Mouse (Mus musculus): ENCODE data around the gene Rbfox3. TPM values are rescaled to one million over a fixed set of nuclear protein-coding genes. Genes with fewer than 3 reads are reported as not detected.

Gene Rbfox3
- polyA plus RNA-seq, 1 experiment from 2014 or later: 0.79 TPM

DNA sequence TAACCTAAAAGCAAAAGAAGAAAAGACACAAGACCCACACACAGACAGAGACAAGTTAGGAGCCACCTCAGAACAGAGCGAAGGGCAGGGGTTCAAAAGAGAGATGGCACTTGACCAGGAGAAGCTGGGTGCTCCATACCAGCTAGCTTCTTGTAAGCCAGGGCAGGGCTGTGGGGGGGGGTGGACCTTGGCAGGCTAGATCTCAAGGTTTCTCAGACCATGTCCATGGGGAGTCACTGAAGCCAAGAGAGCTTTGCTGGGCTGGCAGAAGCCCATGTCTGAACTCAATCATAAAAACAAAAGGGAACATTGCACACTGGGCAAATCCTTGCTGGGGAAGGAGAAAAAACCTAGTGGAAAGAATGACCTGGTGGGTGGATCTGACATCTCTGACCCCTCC is 327.4 kb downstream of the Rbfox3 start:
- no peak overlapping the region for H3K4me3 ChIP-seq (replicated peaks)
- H3K4me1 ChIP-seq: no peaks in the 10 kb centered on the region
- H3K4me2 ChIP-seq: no peak overlapping the region
- no peak for ATAC-seq (replicated peaks; ENCODE audit: low FRiP score)
- H3K27ac ChIP-seq: no peak overlapping the region
- 100% methylated on average over 1 of the region's 1 CpGs for WGBS
- H3K9ac ChIP-seq: no peak overlapping the region
- no peaks in the 10 kb centered on the region for H3K36me3 ChIP-seq
- peaks cover 7% of the 10 kb centered on the region; the same call in 1 of the 2 replicates for H3K27me3 ChIP-seq
- H3K9me3 ChIP-seq (replicated peaks): no peaks in the 10 kb centered on the region

- no peak overlapping the region for H3K4me2 ChIP-seq
- no peak for ATAC-seq (replicated peaks; ENCODE audit: low FRiP score)
- 86% methylated on average over 8 of the region's 8 CpGs for WGBS
- H3K27ac ChIP-seq: no peak overlapping the region
- H3K36me3 ChIP-seq: no peaks in the 10 kb centered on the region
- no peak overlapping the region for H3K9ac ChIP-seq
- H3K4me3 ChIP-seq (replicated peaks): no peak overlapping the region
- no peaks in the 10 kb centered on the region for H3K9me3 ChIP-seq (replicated peaks)
- H3K27me3 ChIP-seq: peaks cover 11% of the 10 kb centered on the region; the same call in 1 of the 2 replicates
- no peaks in the 10 kb centered on the region for H3K4me1 ChIP-seq
These were observed 327.8 kb downstream of the Rbfox3 start for GRCm38 (mm10) chr11:118583573-118583972.

DNA sequence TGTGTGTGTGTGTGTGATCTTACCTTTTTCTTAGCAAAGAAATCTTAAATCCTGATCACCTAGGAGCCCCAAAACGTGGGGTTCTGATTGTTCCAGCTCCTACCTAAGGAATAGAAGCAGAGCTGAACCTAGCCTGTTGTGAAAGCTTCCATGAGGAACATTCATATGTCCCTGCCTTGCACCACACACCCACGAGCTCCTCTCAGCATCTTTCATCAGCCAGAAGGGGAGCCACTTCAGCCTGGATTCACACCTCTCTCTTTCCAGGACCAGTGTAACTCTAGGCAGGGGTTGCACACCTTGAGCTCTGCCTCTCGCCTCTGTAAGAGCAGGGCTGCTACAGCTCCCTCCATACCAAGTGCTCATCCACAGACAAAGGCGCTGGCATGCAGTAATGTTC is 330.4 kb downstream of the Rbfox3 start:
- no peak for ATAC-seq (replicated peaks; ENCODE audit: low FRiP score)
- H3K4me2 ChIP-seq: no peak overlapping the region
- H3K27me3 ChIP-seq: peaks cover 31% of the 10 kb centered on the region
- H3K27ac ChIP-seq: no peak overlapping the region
- H3K4me3 ChIP-seq (replicated peaks): no peak overlapping the region
- H3K9me3 ChIP-seq (replicated peaks): no peaks in the 10 kb centered on the region
- 42% methylated on average over 4 of the region's 4 CpGs for WGBS
- H3K9ac ChIP-seq: no peak overlapping the region
- H3K36me3 ChIP-seq: no peaks in the 10 kb centered on the region
- H3K4me1 ChIP-seq: no peaks in the 10 kb centered on the region

DNA sequence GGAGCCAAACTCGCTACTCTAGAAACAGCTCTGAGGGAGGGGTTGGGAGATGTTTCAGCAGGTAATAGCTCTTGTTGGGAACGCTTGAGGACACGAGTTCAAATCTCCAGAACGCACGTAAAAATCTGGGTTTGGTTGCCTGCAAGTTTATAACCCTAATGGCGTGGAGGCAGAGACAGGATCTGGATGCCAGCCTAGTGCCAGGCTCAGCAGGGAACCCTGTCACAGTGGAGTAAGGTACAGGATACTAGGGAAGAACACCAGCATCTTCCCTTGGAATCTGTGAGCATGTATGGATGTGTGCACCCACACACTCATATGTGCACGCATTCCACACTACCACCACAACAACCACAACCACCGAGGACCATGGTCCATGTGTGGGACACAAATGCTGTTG is 331.8 kb downstream of the Rbfox3 start:
- whole genome bisulfite sequencing: 83% methylated on average over 8 of the region's 8 CpGs
- Histone ChIP-seq H3K9me3 (replicated peaks) (no peaks in the 10 kb centered on the region), H3K4me1 (no peaks in the 10 kb centered on the region), H3K4me2 (no peak overlapping the region), H3K27me3 (peaks cover 43% of the 10 kb centered on the region), H3K27ac (no peak overlapping the region), H3K9ac (no peak overlapping the region), H3K4me3 (replicated peaks) (no peak overlapping the region), H3K36me3 (no peaks in the 10 kb centered on the region)
- ATAC-seq (replicated peaks; ENCODE audit: low FRiP score): no peak

DNA sequence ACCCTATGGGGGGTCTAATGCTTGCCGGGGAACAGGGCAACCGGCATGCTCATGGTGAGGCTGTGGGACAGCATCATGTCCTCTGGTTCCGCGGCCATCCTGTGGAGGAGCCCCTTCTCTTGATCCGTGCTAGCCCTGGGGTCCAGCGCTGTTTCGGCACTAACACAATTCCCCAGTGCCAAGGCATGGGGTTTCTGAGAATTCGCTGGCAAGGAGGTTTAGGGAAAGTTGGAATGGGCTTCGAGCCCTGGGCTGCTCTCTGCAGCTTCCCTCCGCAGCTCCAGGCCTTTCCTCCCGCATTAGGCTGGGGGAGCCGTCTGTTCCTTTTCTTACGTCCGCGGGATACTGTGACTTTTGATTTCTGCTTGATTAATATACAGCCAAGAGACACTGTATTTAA is 334.1 kb downstream of the Rbfox3 start:
- no peak overlapping the region for H3K27ac ChIP-seq
- peaks cover 66% of the 10 kb centered on the region for H3K27me3 ChIP-seq
- WGBS: 66% methylated on average over 15 of the region's 15 CpGs
- no peaks in the 10 kb centered on the region for H3K36me3 ChIP-seq
- H3K4me1 ChIP-seq: no peaks in the 10 kb centered on the region
- H3K4me2 ChIP-seq: no peak overlapping the region
- H3K4me3 ChIP-seq (replicated peaks): no peak overlapping the region
- H3K9me3 ChIP-seq (replicated peaks): no peaks in the 10 kb centered on the region
- no peak for ATAC-seq (replicated peaks; ENCODE audit: low FRiP score)
- H3K9ac ChIP-seq: no peak overlapping the region

DNA sequence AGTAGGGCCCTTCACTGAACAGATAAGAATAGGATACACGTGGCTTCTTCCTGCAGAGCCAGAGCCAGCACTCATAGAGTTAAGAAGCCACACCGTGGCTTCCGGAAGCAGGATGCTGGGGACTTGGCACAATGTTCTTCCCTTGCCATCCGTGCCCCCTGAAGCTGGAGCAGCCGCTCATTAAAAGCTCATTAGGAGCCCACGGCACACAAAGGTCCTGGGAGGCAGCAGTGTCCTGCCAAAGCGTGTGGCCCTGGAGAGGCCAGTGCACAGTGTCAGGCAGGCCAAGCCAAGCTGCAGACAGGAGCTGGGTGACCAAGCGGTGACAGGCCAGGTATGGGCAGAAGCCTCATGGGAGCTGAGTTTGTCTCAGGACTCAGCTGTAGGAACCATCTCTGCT is 334.8 kb downstream of the Rbfox3 start:
- WGBS: 60% methylated on average over 8 of the region's 8 CpGs

GRCm38 (mm10) chr11:118574418-118574817 is 337.0 kb downstream of the Rbfox3 start:
- Histone ChIP-seq H3K27ac (no peak overlapping the region), H3K4me3 (replicated peaks) (no peak overlapping the region), H3K9me3 (replicated peaks) (no peaks in the 10 kb centered on the region), H3K4me1 (peaks cover 9% of the 10 kb centered on the region; the same call in 1 of the 2 replicates), H3K36me3 (no peaks in the 10 kb centered on the region), H3K27me3 (peaks cover 89% of the 10 kb centered on the region), H3K4me2 (no peak overlapping the region), H3K9ac (no peak overlapping the region)
- ATAC-seq (replicated peaks; ENCODE audit: low FRiP score): no peak
- WGBS: 76% methylated on average over 5 of the region's 5 CpGs

More for the DNA sequence above, 334.8 kb downstream of the Rbfox3 start:
- H3K9me3 ChIP-seq (replicated peaks): no peaks in the 10 kb centered on the region
- H3K9ac ChIP-seq: no peak overlapping the region
- H3K4me2 ChIP-seq: no peak overlapping the region
- ATAC-seq (replicated peaks; ENCODE audit: low FRiP score): no peak
- H3K27ac ChIP-seq: no peak overlapping the region
- peaks cover 72% of the 10 kb centered on the region for H3K27me3 ChIP-seq
- no peak overlapping the region for H3K4me3 ChIP-seq (replicated peaks)
- H3K4me1 ChIP-seq: no peaks in the 10 kb centered on the region
- no peaks in the 10 kb centered on the region for H3K36me3 ChIP-seq

DNA sequence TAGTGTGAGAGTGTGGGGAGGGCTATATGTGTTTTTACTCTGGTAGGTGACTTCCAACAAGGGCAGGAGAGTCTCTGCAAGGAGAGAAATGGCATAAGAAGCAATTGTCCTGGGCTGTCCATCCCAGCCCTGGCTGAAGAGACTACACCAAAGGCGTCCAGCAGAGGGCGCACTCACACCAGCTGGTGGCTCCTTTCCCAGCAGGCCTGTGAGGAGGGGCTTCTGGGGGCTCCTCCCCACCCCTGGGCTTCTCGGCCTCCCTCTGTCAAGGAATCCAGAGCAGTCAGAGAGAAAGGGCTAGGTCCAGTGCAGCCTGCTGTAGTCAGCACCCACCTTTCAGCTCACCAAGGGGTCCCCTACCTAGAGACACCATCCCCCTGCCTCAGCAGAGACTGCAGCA is 337.8 kb downstream of the Rbfox3 start:
- Histone ChIP-seq H3K9ac (no peak overlapping the region), H3K36me3 (no peaks in the 10 kb centered on the region), H3K4me3 (replicated peaks) (no peak overlapping the region), H3K4me2 (no peak overlapping the region), H3K4me1 (peaks cover 13% of the 10 kb centered on the region; the same call in 1 of the 2 replicates), H3K27me3 (peaks cover 92% of the 10 kb centered on the region), H3K9me3 (replicated peaks) (no peaks in the 10 kb centered on the region), H3K27ac (no peak overlapping the region)
- ATAC-seq (replicated peaks; ENCODE audit: low FRiP score): no peak
- 3% methylated on average over 3 of the region's 3 CpGs for WGBS

DNA sequence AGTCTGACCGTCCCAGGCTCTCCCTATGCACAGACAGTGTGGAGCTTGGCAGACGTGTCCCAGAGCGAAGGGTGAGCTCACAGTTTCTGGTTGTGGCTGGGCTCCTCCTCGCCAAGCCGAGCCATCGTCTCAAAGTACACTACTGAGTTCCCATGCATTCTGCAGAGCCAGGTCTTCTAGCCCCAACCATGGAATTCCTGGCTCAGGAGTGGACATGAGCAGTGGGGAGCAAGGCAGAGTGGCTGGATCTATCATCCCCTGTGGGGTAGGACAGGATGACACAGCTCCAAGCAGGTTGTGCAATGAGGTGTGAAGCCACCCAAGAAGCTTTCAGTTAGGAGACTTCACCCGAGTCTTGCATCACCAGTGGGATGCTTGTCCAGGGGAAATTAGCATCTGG is 338.4 kb downstream of the Rbfox3 start:
- H3K27ac ChIP-seq: no peak overlapping the region
- peaks cover 96% of the 10 kb centered on the region for H3K27me3 ChIP-seq
- no peaks in the 10 kb centered on the region for H3K36me3 ChIP-seq
- no peak for ATAC-seq (replicated peaks; ENCODE audit: low FRiP score)
- H3K4me3 ChIP-seq (replicated peaks): no peak overlapping the region
- H3K9me3 ChIP-seq (replicated peaks): no peaks in the 10 kb centered on the region
- H3K4me1 ChIP-seq: peaks cover 13% of the 10 kb centered on the region; the same call in 1 of the 2 replicates
- 67% methylated on average over 7 of the region's 7 CpGs for WGBS
- no peak overlapping the region for H3K9ac ChIP-seq
- H3K4me2 ChIP-seq: no peak overlapping the region

GRCm38 (mm10) chr11:118570164-118570563 is 341.2 kb downstream of the Rbfox3 start:
- peaks cover 96% of the 10 kb centered on the region for H3K27me3 ChIP-seq
- no peaks in the 10 kb centered on the region for H3K9me3 ChIP-seq (replicated peaks)
- 2% methylated on average over 25 of the region's 27 CpGs for WGBS
- peaks cover 13% of the 10 kb centered on the region; the same call in 1 of the 2 replicates for H3K4me1 ChIP-seq
- H3K27ac ChIP-seq: no peak overlapping the region
- H3K4me2 ChIP-seq: peak overlapping the region; percentile 47
- no peaks in the 10 kb centered on the region for H3K36me3 ChIP-seq
- ATAC-seq (replicated peaks; ENCODE audit: low FRiP score): no peak
- peak overlapping the region; percentile 25; the same call in 1 of the 2 replicates for H3K4me3 ChIP-seq (replicated peaks)
- no peak overlapping the region for H3K9ac ChIP-seq

GRCm38 (mm10) chr11:118569571-118570062 is 341.8 kb downstream of the Rbfox3 start:
- WGBS: under 1% methylated on average over 42 of the region's 51 CpGs
- peaks cover 98% of the 10 kb centered on the region for H3K27me3 ChIP-seq

DNA sequence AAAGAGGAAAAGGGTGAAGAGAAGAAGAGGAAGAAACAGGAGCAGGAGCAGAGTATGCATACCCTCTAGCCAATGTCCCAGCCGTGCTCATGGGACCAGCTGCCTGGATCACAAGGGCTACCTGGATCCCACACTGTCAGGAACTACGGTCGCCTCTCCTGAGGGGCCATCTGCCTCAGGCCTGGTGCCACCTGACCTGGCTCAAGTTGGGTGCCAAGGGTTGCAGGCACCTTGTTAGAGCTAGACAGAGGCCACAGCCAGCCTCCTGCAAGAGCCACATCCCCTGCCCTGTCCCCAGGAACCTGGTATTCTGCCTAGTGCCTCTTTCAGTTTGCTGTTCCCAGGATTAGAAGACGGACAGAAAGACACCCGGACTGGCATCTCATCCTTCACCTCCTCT is 347.5 kb downstream of the Rbfox3 start:
- Histone ChIP-seq H3K4me1 (no peaks in the 10 kb centered on the region), H3K4me3 (replicated peaks) (no peak overlapping the region), H3K27ac (no peak overlapping the region), H3K36me3 (no peaks in the 10 kb centered on the region), H3K4me2 (no peak overlapping the region), H3K9ac (no peak overlapping the region), H3K27me3 (peaks cover 64% of the 10 kb centered on the region), H3K9me3 (replicated peaks) (no peaks in the 10 kb centered on the region)
- whole genome bisulfite sequencing: 84% methylated on average over 5 of the region's 5 CpGs
- no peak for ATAC-seq (replicated peaks; ENCODE audit: low FRiP score)

More at GRCm38 (mm10) chr11:118569571-118570062, 341.8 kb downstream of the Rbfox3 start:
- Histone ChIP-seq H3K9ac (no peak overlapping the region), H3K36me3 (no peaks in the 10 kb centered on the region), H3K4me1 (peaks cover 13% of the 10 kb centered on the region; the same call in 1 of the 2 replicates), H3K9me3 (replicated peaks) (no peaks in the 10 kb centered on the region), H3K4me2 (peak overlapping the region; percentile 47), H3K27ac (no peak overlapping the region), H3K4me3 (replicated peaks) (peak overlapping the region; percentile 25)
- ATAC-seq (replicated peaks; ENCODE audit: low FRiP score): no peak

GRCm38 (mm10) chr11:118562847-118563246 is 348.6 kb downstream of the Rbfox3 start:
- 77% methylated on average over 4 of the region's 4 CpGs for WGBS
- H3K36me3 ChIP-seq: no peaks in the 10 kb centered on the region
- no peak overlapping the region for H3K4me3 ChIP-seq (replicated peaks)
- H3K27me3 ChIP-seq: peaks cover 54% of the 10 kb centered on the region
- no peak for ATAC-seq (replicated peaks; ENCODE audit: low FRiP score)
- H3K4me1 ChIP-seq: no peaks in the 10 kb centered on the region
- H3K9me3 ChIP-seq (replicated peaks): no peaks in the 10 kb centered on the region
- no peak overlapping the region for H3K4me2 ChIP-seq
- no peak overlapping the region for H3K27ac ChIP-seq
- no peak overlapping the region for H3K9ac ChIP-seq

All from kidney, embryonic 15.5 days (tissue).